Mouse (Mus musculus): ENCODE data around the gene Snap47.

Snap47 gene

GRCm38 (mm10) chr11:59451086-59451485, at the start of gene Snap47:
Snap47 (minus strand) TSS chr11:59451186.
- H3K36me3 ChIP-seq (ENCODE audit: control insufficient read depth, insufficient read depth, low read length, poor library complexity, severe bottlenecking), result no peaks in the 10 kb centered on the region
- H3K27me3 ChIP-seq (ENCODE audit: control insufficient read depth, insufficient read depth, low read length, poor library complexity, severe bottlenecking), result no peaks in the 10 kb centered on the region
- no peak for DNase-seq (ENCODE audit: low read depth, low spot score)

DNA sequence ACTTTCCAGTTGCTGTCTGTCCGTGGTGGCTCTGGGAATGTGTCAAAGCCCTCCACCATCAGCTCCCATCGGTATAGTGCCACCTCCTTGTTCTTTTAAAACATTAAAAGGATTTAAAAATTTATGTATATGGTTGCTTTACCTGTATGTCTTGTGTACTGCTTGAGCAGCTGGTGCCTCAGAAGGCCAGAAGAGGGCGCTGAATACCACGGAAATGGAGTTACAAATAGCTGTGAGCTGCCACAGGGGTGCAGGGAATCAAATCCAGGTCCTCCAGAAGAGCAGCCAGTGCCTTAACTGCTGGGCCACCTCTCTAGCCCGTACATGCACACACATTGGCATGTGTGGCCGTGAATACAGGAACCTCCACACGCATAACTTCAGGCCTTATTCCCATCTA, 46.8 kb upstream of the Snap47 start:
- Histone ChIP-seq H3K27me3 (ENCODE audit: control insufficient read depth, insufficient read depth, low read length, poor library complexity, severe bottlenecking) (no peaks in the 10 kb centered on the region), H3K36me3 (ENCODE audit: control insufficient read depth, insufficient read depth, low read length, poor library complexity, severe bottlenecking) (peaks cover 13% of the 10 kb centered on the region)
- no peak for DNase-seq (ENCODE audit: low read depth, low spot score)

GRCm38 (mm10) chr11:59496672-59497310, 45.8 kb upstream of the Snap47 start:
- H3K27me3 ChIP-seq (ENCODE audit: control insufficient read depth, insufficient read depth, low read length, poor library complexity, severe bottlenecking), result no peaks in the 10 kb centered on the region
- no peak for DNase-seq (ENCODE audit: low read depth, low spot score)
- peaks cover 13% of the 10 kb centered on the region for H3K36me3 ChIP-seq (ENCODE audit: control insufficient read depth, insufficient read depth, low read length, poor library complexity, severe bottlenecking)

DNA sequence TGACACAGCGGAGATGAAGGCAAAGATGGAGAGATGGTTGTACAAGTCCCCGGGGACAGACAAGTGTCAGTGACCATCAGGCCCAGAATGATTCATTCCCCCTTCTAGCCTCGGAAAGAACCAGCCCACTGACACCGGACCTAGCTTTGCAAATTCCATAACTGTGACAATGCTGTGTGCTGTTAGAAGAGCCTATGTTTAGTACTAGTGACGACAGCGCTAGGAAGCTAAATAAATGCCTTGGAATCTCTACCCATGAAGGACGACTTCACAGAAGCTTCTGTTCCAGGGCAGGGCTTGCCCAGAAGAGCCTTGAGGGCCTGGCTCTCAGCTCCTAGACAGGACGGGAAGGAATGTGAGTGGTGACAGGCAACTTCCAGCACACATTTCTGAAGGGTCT, 35.2 kb upstream of the Snap47 start:
- Histone ChIP-seq H3K36me3 (ENCODE audit: control insufficient read depth, insufficient read depth, low read length, poor library complexity, severe bottlenecking) (no peaks in the 10 kb centered on the region; the same call in 1 of the 2 replicates), H3K27me3 (ENCODE audit: control insufficient read depth, insufficient read depth, low read length, poor library complexity, severe bottlenecking) (no peaks in the 10 kb centered on the region)
- DNase-seq (ENCODE audit: low read depth, low spot score), result no peak

GRCm38 (mm10) chr11:59485641-59486040, 34.7 kb upstream of the Snap47 start:
- Histone ChIP-seq H3K27me3 (ENCODE audit: control insufficient read depth, insufficient read depth, low read length, poor library complexity, severe bottlenecking) (no peaks in the 10 kb centered on the region), H3K36me3 (ENCODE audit: control insufficient read depth, insufficient read depth, low read length, poor library complexity, severe bottlenecking) (no peaks in the 10 kb centered on the region; the same call in 1 of the 2 replicates)
- no peak for DNase-seq (ENCODE audit: low read depth, low spot score)

DNA sequence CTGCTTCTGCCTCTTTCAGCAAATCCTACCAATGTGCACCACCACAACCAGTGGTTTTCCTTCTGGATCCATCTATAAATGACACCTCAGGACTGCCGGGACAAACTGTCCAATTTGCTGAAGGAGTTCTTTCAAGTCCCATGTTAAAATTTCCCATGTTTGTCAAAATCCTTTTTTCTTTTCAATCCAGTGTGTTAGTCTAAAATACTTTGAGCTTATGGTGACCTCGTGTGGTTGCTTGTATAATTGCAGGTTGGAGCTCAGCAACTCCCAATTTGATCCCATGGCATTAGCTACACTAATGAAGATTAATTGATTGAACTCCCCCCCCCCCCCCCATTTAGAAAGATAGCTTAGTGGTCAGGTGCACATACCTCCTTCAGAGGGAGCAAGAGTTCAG, 32.2 kb upstream of the Snap47 start:
- DNase-seq (ENCODE audit: low read depth, low spot score), result peak; percentile 68
- Histone ChIP-seq H3K27me3 (ENCODE audit: control insufficient read depth, insufficient read depth, low read length, poor library complexity, severe bottlenecking) (no peaks in the 10 kb centered on the region), H3K36me3 (ENCODE audit: control insufficient read depth, insufficient read depth, low read length, poor library complexity, severe bottlenecking) (no peaks in the 10 kb centered on the region; the same call in 1 of the 2 replicates)

DNA sequence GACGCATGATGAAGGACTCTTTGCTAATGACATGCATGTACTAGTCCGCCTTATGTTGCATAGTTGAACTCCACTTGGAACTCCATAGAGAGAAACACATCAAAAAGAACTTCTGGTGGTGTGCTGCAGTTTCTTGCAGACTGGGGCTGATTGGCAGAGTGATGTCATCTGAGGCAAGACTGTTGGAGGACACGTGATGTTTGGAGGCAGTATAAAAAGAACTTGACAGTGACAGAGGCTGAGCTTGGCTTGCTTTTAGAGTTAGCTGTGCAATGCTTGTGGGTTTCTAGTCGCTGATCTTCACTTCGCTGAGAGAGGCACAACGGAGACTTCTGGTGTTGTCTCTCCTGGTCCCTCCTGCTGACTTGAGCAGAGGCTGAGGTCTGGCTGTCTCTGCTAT, 26.3 kb upstream of the Snap47 start:
- Histone ChIP-seq H3K27me3 (ENCODE audit: control insufficient read depth, insufficient read depth, low read length, poor library complexity, severe bottlenecking) (no peaks in the 10 kb centered on the region), H3K36me3 (ENCODE audit: control insufficient read depth, insufficient read depth, low read length, poor library complexity, severe bottlenecking) (no peaks in the 10 kb centered on the region)
- DNase-seq (ENCODE audit: low read depth, low spot score), result no peak

GRCm38 (mm10) chr11:59472326-59472677, 21.3 kb upstream of the Snap47 start, which contains the start of gene Zfp867:
Zfp867 (minus strand) TSS chr11:59472474.
- Histone ChIP-seq H3K36me3 (ENCODE audit: control insufficient read depth, insufficient read depth, low read length, poor library complexity, severe bottlenecking) (0 out of 2 replicates have a peak, but pooled peaks cover 2% of the 10 kb centered on the region), H3K27me3 (ENCODE audit: control insufficient read depth, insufficient read depth, low read length, poor library complexity, severe bottlenecking) (no peaks in the 10 kb centered on the region)
- peak; percentile 90 for DNase-seq (ENCODE audit: low read depth, low spot score)

GRCm38 (mm10) chr11:59471413-59472325, 20.7 kb upstream of the Snap47 start:
- Histone ChIP-seq H3K36me3 (ENCODE audit: control insufficient read depth, insufficient read depth, low read length, poor library complexity, severe bottlenecking) (0 out of 2 replicates have a peak, but pooled peaks cover 2% of the 10 kb centered on the region), H3K27me3 (ENCODE audit: control insufficient read depth, insufficient read depth, low read length, poor library complexity, severe bottlenecking) (no peaks in the 10 kb centered on the region)
- DNase-seq (ENCODE audit: low read depth, low spot score), result peak; percentile 24

GRCm38 (mm10) chr11:59460459-59460858, 9.5 kb upstream of the Snap47 start:
- DNase-seq (ENCODE audit: low read depth, low spot score), result no peak
- H3K36me3 ChIP-seq (ENCODE audit: control insufficient read depth, insufficient read depth, low read length, poor library complexity, severe bottlenecking), result peaks cover 9% of the 10 kb centered on the region
- H3K27me3 ChIP-seq (ENCODE audit: control insufficient read depth, insufficient read depth, low read length, poor library complexity, severe bottlenecking), result no peaks in the 10 kb centered on the region

DNA sequence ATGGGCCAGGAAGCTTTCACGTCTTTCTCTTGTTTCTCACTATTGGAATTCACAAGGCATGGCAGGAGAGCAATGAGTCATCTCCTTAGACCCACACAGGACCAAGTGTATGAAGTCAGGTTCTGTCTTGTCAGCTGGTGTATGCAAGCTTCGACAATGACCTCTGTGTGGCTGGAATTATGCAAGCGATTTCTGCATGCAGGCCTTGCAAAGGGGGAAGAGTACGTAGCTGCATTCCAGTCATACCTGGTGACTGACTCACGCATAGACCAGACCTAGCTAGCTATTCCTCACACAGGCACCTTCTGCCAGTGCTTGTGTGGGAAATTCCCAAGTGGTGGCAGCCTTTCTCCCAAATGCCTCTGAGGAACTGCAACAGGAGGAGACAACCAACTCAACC, 8.0 kb upstream of the Snap47 start:
- Histone ChIP-seq H3K36me3 (ENCODE audit: control insufficient read depth, insufficient read depth, low read length, poor library complexity, severe bottlenecking) (peaks cover 8% of the 10 kb centered on the region), H3K27me3 (ENCODE audit: control insufficient read depth, insufficient read depth, low read length, poor library complexity, severe bottlenecking) (no peaks in the 10 kb centered on the region)
- DNase-seq (ENCODE audit: low read depth, low spot score), result no peak

DNA sequence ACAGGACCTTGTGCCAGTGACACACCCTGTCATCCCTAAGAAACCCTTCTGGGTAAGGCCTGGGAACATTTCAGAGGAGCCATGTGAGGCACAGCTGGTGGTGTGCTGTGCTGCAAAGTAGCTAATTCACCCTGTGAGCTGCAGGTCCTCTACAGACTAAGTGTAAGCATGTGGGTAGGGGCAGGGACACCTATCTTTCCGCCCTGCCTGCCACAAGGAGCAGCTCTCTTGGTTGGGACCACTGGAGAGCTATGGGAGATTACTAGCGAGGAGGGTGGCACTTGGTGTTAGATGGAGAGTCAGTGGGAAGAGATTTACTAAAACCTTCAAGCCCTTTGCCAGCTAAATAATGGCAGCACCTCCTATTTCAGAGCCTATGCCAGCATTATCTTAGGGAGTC, 5.9 kb upstream of the Snap47 start:
- no peak for DNase-seq (ENCODE audit: low read depth, low spot score)
- Histone ChIP-seq H3K36me3 (ENCODE audit: control insufficient read depth, insufficient read depth, low read length, poor library complexity, severe bottlenecking) (no peaks in the 10 kb centered on the region), H3K27me3 (ENCODE audit: control insufficient read depth, insufficient read depth, low read length, poor library complexity, severe bottlenecking) (no peaks in the 10 kb centered on the region)

- Histone ChIP-seq H3K27me3 (ENCODE audit: control insufficient read depth, insufficient read depth, low read length, poor library complexity, severe bottlenecking) (no peaks in the 10 kb centered on the region), H3K36me3 (ENCODE audit: control insufficient read depth, insufficient read depth, low read length, poor library complexity, severe bottlenecking) (no peaks in the 10 kb centered on the region)
- no peak for DNase-seq (ENCODE audit: low read depth, low spot score)
Measured at GRCm38 (mm10) chr11:59456346-59456745, 5.4 kb upstream of the Snap47 start.

DNA sequence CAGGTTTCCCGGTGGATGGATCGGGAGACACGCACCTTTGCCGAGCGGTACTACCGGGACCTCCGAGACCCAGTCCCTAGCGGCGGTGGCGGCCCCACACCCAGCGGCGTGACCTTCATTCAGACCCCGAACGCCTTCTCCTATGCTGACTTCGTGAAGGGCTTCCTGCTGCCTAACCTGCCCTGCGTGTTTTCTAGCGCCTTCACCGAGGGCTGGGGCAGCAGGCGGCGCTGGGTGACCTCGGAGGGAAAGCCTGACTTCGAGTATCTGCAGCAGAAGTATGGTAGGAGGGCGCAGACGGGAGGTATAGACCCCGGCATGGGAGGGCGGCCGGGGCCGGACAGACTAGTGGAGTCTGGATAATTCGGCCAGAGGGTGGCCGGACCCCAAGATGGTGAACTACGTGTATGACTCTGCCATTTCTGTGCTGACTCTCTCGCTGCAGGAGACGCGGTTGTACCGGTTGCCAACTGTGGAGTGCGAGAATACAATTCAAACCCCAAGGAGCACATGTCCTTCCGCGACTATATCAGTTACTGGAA, 685 bp downstream of the Snap47 start:
- H3K36me3 ChIP-seq (ENCODE audit: control insufficient read depth, insufficient read depth, low read length, poor library complexity, severe bottlenecking), result no peaks in the 10 kb centered on the region
- H3K27me3 ChIP-seq (ENCODE audit: control insufficient read depth, insufficient read depth, low read length, poor library complexity, severe bottlenecking), result no peaks in the 10 kb centered on the region
- DNase-seq (ENCODE audit: low read depth, low spot score), result peak; percentile 63

GRCm38 (mm10) chr11:59449741-59450229, 1.2 kb downstream of the Snap47 start, which contains the start of gene Jmjd4:
Jmjd4 (plus strand) TSS chr11:59450045.
- H3K27me3 ChIP-seq (ENCODE audit: control insufficient read depth, insufficient read depth, low read length, poor library complexity, severe bottlenecking), result no peaks in the 10 kb centered on the region
- peak; percentile 94 for DNase-seq (ENCODE audit: low read depth, low spot score)
- no peaks in the 10 kb centered on the region for H3K36me3 ChIP-seq (ENCODE audit: control insufficient read depth, insufficient read depth, low read length, poor library complexity, severe bottlenecking)
